Mouse (Mus musculus) thymus, postnatal 0 days (tissue): ENCODE measurements around the gene Tll2. TPM values are rescaled to one million over a fixed set of nuclear protein-coding genes. Genes with fewer than 3 reads are reported as not detected.

Source experiments
- DNase-seq: peaks from one replicate; pipeline ENCODE4 v3.0.0-alpha.2; 2015; ENCODE audit warnings: low spot score
- polyA plus RNA-seq: library from polyadenylated mRNA; unstranded; fragments of >200 nt; fragmentation: Nextera tagmentation; extraction: Ambion mirVana; gene quantifications from 2 replicates; pipeline ENCODE4 v1.2.1, GENCODE M21; 2015

The Tll2 gene
- polyA plus RNA-seq, 1 experiment from 2014 or later = 0.08 TPM

DNA sequence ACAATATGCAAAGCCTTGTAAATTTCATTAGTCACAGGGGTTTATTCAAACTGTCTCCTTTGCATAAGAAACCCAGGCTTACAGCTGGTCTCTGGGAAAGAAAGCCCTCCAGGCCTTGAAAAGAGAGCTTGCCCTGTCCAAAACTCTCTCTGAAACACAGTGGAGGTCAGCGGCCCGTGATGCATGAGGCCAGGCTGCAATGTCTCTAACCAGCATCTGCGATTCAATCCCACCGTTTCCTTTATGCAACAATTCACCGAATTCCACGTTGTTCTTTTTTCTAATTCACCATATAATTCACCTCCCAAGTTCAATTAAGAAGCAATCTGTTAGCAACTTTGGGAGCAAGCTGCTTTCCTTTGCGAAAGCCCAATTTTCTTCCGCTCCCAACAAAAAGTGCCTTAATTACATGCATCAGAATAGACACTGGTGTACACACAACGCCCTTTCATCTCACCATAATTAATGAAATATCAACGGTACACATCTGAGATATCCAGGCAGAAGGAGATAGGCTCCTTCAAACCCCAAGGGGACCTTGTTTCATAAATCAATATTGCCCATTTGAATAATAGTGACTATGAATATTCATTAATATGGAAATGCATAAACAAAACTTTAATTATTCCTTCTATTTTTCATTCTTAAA lies 42.1 kb downstream of the Tll2 start:
- no peak for DNase-seq

DNA sequence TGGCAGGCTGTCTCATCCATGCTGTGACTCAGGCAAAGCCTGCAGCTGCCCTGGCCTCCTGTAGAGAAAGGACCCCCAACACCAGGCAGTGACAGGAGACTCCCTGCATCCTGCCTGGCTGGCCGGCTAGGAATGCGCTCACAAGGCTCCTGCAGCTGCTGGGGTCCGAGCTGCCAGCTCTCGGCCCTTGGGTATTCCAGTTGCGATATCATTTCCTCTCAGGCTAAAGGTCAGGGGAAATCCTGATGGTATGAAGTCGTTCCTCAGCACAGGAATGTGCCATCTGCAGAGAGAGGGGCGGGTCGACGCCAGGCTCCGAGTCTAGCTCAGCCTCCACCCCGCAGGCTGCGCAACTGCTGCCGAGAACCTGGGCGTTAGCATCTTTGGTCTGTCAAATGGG lies 46.2 kb downstream of the Tll2 start:
- DNase-seq = no peak

DNA sequence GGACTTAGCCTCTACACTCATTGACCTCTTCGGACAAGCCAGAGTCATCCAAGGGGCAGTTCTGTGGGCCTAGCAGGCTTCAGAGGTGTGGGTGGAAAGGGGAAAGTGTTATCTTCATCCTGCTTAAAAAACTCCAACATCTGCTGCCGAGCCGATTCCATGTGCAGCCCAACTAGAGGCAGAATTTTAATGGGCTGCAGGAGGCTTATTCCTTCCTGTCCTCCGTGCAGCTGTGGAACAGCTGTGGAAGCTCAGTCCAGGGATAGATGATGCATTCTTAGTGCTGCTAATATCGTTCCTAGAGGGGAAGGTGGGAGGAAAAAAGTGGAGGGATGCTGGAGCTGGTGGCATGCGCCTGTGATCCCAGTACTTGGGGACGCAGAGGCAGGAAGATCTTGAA lies 52.0 kb downstream of the Tll2 start:
- DNase-seq = no peak

DNA sequence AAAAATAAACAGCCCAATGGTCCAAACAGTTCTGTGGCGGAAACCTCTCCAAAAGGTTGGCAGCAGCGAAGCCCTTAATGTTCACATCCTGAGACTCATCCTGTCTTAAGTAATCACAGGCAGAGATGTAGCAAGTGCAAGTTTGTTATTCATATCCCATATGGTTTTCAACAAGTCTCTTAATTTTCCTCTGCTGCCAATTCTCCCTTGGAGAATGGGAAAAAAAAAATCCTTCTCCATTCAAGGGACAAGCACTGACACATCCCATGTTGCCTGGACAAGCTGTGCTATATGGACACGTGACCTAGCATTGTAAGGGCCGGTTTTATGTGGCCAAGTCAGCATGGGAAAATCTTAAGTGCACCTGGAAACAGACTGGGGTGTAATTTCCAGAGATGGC lies 54.2 kb downstream of the Tll2 start:
- no peak for DNase-seq

DNA sequence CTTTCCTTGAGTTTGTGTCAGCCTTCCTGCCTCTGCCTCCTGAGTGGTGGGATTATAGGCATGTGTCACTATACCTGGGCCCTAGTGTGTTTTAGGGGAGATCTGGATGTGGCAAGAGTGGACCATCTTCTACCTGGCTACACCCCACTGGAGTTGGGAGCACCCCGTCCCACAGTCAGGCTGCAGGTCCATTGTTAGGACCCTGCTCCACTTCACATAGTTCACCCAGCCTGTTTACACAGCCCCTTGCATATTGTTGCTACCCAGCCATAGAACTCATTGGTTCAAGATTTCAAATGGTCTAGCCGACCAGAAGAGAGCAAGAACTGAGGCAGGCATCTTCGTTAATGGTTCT lies 54.6 kb downstream of the Tll2 start:
- DNase-seq = no peak

DNA sequence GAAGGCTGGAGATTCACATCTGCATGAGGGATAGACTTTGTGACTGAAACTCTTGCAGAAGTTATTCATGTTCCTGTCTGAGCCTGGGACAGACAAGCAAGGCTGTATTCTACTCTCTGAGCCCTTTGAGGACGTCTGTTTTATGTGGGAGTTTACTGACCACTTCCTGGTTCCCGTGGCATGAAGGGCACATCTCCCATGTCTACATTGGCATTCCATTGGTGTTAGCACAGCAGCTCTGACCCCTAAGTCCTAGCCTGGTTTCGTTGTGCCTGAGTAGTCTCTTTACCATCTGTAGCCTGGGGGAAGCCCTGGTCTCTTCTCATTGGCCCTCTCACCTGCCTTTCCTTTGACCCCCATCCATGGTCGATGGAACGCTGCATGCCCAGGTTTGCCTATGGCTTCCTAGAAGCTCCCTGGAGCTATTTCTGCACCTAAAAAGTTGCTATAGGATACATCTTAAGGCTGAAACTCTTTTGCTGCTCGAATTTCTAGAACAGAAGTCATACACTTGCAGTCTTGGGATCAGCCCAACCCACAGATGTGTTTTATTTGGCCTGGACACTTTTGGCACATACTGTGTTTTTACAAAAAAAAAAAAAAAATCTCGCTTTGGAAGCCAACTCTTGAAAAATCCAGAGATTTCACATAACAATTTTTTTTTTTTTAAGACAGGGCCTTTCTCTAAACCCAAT lies 55.2 kb downstream of the Tll2 start:
- no peak for DNase-seq

DNA sequence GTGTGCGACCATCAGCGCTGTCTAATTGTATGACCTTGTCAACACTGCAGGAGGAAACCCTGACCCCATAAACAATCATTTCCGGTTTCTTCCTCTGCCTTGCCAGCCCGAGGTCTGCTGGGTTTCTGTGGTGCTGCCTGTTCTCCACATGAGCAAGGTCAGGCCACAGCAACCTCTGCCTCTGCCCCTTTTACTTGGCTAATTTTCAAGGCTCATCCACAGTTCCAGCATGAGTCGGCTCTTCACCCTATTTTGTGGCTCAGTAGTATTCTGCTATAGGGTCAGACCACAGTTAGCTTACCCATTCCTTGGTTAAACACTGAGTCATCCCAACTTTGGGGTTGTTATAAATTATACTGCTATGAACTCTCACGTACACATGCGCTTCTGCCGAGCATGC lies 65.7 kb downstream of the Tll2 start:
- DNase-seq = no peak

DNA sequence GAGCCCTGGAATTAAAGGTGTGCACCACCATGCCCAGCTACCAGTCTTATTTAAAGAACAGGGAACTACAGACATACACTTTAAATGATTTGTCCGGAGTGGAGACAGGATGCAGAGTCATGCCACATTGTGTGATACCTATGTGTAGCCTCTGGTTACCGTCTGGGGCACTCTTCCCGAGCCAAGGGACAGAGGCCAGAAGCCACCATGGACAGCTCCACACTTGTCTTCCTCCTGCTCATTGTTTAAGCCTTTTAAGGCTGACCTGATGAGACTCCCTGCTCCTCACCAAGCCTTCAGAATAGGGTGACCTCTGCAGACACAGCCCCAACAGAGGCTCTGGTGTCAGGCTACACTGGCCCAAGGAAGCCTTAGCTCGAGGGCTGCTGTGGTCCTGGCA lies 67.0 kb downstream of the Tll2 start:
- DNase-seq = no peak

DNA sequence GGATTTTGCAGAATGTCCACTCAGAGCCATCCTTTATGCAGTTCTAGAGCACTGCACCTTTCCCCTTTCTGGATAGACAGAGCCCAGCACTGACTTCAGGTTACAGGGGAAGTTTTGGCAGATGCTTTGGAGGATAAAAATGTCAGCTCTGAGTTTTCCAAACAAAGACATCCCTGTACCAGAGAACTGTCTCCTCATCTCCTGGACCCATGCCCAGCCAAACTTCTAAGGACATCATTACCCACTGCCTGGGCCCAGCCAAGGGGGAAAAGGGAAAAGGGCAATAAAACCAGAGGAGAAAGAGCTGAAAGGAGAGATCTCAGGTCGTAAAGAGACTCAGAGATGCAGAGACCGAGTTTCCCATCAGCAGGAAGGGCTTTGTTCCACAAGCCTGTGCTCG lies 83.6 kb downstream of the Tll2 start:
- DNase-seq = no peak

DNA sequence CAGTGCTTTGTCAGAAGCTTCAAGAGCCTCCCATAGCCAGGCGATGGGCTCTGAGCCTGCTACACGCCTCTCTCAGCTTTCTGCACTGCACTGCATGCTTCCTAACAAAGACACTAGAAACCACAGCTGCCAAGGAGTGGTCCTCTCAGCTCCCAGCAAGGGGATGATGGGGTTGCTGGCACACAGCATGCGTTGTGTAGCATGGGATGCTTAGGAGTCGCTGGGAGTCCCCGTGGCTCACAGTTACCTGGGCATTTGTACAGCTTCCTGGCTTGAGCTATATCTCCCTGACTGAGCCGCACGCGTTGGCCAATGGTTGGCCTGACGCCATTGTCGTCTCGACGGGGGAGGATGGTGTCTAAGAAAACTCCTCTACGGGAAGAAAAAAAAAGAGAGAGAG lies 86.7 kb downstream of the Tll2 start:
- DNase-seq = no peak

DNA sequence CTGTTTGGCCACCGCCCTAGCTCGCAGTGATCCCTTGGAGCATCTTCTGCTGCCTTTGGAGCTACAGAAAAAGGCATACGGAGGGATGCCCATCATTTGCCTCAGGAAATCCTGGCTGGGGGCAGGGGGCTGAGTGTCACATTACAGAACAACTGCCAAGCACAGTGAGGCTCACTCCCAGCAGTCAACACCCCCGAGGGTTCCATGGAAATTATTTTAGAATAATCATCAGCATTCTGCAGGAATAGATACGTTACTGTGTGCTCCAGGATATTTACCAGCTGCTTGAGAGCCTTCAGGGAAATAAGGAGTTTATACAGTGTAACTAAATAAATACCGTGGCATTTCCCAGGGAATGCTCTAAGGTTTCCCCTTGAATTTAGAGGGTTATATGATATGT lies 88.3 kb downstream of the Tll2 start:
- DNase-seq = no peak

DNA sequence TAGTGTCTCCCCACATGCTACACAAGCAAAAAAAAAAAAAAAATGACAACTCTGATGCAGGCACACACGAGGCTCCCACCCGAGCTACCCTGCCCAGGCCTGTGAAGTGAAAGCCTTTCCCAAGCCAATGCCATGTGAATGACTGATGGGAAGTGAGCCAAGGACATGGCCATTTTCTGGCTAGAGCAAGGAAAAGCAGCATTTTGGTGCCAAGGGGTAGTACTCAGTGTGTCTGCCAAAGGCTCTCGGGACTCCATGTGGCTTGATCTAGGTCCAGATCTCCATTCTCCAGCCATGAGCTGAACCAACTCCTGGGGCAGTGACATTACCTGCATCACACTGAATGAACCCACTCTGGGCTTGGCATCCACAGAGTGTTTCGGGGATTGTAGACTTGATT lies 89.3 kb downstream of the Tll2 start:
- no peak for DNase-seq

DNA sequence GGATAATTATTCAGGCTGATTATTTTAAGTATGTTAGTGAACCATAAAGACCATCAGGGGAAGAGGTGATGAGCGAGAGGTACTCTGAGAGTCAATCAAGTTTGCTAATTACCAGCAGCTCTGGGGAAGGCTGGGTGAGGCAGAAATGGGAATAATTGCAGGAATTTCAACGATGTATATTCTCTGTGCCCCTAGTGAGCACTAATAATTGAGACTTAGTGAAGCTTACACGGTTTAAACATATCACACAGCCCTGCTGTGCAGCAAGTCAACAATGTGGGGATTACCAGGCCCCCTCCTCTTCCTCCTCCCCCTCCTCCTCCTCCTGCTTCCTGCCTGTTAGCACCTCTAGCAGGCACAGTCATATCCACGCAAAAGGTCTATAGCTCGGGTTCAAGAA lies 92.0 kb downstream of the Tll2 start:
- DNase-seq = no peak

DNA sequence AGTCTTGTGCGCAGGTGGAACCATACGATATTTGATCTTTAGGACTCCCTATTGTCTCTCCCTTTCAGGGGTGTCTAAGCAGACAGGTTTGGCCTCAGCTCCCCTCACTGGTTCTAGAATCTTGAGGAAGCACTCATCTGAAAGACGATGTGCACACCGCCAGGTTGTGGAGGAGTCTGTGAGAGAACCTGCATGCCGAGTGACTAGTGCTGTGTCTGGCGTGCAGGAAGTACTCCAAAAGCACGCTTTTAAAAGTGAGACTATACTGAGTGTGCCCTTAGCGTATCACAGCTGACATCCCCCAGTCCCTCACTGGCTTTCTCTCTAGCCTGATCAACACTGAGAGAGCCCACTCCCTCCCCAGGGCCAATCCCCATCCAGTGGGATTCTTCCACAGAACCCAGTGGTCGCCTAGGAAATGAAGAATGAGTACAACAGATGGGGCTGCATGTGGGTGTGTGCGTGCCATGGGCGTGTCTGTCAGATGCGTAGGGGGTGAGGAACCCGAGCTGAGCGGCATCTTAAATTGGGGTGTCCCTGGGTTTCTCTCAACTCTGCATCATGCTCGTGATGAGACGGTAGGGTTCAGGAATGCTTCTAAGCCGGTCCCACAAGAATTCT lies 92.6 kb downstream of the Tll2 start:
- no peak for DNase-seq

DNA sequence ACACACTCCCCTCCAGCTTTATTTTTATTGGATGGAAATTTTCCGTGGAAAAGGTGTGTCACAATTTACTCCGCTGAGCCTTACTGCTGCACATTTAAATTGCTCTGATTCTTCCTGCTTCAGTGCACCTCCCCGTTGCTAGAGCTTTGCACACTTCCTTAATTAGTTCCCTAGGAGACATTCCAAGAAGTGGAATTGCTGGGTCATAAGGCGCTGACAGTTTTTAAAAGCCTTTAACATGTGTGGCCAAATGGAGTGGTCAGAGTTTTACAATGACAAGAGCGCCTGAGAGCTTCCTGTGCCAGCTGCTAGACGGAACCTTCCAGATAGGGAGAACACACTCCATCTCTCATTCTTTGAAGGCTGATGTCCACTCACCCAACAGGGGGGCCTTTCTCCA lies 94.0 kb downstream of the Tll2 start:
- no peak for DNase-seq

DNA sequence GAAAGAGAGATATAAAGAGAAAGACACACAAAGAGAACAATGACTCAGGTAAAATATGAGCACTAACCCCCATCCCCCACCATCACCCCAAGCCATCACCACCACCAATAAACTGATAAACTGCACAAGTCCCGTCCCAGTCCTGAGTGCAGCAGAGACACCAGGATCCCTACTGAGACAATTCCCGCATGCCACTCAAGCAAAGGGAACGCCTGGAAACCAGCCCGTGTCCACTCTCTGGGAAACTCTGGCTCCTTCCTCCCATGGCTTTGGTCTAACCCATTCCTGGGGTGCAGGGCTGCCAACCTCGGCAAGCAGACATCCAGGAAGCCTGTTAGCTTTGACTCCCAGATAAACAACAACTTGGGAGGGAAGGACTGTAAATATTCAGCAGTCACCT lies 96.6 kb downstream of the Tll2 start:
- no peak for DNase-seq

DNA sequence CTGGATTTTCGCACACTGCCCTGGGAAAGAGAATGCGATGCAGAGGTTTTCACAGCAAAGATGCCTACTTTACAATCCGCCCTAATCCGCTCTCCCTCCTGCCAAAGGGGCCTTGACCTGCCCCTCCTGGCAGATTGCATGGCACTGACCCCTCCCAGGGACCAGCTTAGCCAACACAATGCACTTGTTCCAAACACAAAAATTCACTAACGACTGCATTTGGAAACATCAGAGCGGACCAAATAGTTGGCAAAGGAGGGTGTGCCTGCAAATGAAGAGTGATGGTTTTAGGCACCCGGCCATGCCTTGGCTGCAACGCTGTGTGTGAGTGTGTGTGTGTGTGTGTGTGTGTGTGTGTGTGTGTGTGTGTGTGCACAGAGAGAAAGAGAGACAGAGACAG lies 97.1 kb downstream of the Tll2 start:
- no peak for DNase-seq

DNA sequence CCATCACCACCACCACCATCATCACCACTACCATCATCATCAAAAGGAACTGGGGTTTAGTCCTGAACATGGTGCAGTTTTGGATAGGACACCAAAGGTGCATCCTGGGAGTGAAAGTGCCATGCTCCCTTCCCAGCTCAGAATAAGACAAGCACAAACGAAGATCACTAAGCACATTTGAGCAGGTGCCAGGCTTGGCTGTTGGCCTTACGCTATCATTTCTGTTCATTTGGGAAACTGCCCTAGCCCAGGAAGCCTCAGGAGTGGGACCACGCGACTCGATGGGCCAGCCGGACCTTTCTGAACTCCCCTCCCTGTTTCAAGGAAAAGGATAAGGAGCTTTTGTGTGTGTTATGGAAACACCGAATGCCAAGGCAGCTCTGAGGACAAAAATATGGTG lies 98.0 kb downstream of the Tll2 start:
- DNase-seq = no peak

DNA sequence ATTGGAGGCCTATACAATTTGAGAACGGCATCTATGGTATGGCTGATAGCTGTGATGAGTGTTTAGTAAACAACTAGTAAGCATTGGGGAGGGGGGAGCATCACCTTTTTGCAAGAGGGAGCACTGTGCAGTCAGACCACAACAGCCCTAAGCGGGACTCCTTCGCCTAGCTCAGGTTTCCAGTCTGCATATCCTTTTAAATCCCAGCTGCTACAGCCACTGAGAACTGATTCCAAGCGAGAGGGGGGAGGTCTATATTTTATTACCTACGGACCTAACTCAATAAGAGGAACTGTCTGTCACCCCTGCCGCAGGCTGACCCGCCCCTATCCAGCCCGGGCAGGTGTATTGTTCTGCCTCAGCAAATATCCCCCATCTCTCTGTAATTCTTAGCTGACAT lies 99.1 kb downstream of the Tll2 start:
- DNase-seq = no peak

DNA sequence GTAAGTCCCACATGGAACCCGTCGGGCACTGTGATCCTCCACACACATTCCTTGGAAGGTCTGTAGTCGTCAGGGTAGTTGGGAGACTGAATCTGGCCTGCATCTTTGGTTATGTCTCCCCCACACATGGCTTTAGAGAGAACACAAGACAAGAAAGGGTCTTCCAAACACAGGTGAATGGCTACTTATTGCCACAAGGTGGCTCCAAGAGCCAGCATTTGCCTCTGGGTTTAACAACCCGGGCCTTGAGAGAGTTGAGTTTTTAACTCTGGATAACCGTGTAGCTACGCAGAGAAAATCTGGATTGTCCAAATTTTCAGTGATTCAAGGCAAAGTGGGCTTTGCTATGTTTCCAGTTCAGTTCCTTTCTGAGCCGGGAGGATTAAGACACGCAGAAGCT lies 101.7 kb downstream of the Tll2 start:
- DNase-seq = peak; percentile 17

DNA sequence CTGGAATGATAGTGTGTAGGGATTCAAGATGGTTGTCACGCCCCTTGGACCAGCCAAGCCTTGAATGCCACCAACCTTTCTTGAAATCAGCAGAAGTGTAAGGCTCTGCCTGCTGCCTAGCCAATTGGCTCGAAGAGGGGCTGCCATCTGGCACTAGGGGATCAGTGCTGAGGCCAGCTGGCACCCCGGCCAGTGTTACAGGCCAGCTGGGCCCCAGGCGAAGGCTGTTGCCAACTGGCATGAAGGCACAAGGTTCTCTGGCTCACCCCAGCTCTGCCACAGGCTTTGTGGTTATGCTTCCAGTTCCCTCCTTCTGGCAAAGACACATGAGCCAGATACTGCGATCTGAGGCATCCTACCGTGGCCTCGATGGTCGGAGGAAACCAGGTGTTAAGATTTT lies 105.2 kb downstream of the Tll2 start:
- no peak for DNase-seq

DNA sequence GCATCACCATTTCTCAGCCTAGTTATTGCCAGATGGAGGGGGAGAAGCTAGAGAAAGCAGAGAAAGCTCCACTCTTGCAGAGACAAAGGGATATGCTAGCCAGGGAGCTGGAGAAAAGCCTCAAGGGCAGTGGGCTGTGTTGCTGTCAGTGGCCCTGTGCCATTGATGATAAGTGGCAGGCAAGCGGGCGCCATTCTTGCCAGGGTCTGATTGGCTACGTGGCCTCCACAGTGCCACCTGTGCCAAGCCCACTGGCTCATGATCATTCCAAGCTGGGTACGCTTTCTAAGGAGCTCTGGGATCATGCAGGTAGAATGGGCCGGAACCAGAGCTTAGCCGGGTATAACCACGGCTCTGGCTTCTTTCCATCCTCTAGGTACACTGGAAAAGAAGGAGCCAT lies 105.8 kb downstream of the Tll2 start:
- DNase-seq = no peak

DNA sequence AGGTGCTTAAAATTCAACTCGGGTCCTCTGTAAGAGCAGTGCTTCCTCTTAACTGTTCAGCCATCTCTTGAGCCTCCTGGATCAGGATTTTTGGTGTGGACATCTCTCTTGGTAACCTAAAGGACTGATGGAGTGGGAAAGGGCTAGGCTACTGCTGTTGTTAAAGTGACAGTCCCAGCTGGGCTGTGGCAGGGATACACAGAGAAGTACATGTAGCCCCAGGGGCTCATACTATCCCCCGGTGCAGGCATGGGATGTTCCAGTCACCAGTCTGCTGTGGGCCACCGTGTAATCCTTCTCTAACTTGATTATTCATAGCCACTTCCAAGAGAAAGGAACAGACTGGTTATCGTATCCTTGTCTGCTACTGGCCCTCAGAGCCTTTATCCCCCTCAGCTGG lies 109.6 kb downstream of the Tll2 start:
- DNase-seq = no peak
